Comparison of ENCODE assay signal across 21 mouse cellular contexts in the genomic region with DNA sequence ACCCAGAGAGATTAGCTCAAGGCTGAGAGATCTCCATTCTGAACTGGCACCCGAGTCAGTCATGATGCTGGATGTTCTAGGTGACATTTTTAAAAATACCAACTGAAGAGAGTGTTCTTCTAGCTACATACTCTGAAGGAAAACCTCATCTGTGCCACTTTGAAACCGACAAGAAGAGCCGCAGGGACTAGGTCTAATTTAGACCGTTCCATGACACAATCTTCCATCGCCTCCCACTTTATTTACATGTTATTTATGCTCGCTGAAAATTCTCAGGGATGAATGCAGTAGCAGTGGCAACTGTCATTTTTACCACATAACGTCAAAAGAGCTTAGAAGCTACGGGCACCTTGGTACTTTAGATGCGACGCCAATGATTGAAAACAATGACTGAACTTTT.
"Had no signal": no experiment of that assay in that cellular context is flagged by ENCODE, and none has a peak within 500 bp of the region (broad histone marks: within the 10 kb centered on the region; RNA-seq: fewer than 3 reads in every experiment).

No protein-coding gene starts in this region.

- H3K4me1 ChIP-seq: limb, embryonic 10.5 days; limb, embryonic 13.5 days; liver, embryonic 13.5 days; midbrain, embryonic 12.5 days; midbrain, embryonic 15.5 days; neural tube, embryonic 12.5 days; neural tube, embryonic 15.5 days; stomach, embryonic 15.5 days had no signal

- H3K27me3 ChIP-seq: limb, embryonic 13.5 days; liver, embryonic 13.5 days; midbrain, embryonic 12.5 days; midbrain, embryonic 15.5 days; neural tube, embryonic 12.5 days; neural tube, embryonic 15.5 days; stomach, embryonic 15.5 days had no signal

- H3K27ac ChIP-seq: kidney, postnatal 0 days; left cerebral cortex, adult 2 months; limb, embryonic 10.5 days; limb, embryonic 13.5 days; liver, embryonic 13.5 days; midbrain, embryonic 12.5 days; midbrain, embryonic 15.5 days; neural tube, embryonic 12.5 days; neural tube, embryonic 15.5 days; stomach, embryonic 15.5 days had no signal

- H3K4me3 ChIP-seq: left cerebral cortex, adult 2 months; limb, embryonic 10.5 days; limb, embryonic 13.5 days; liver, embryonic 13.5 days; midbrain, embryonic 12.5 days; midbrain, embryonic 15.5 days; neural tube, embryonic 12.5 days; neural tube, embryonic 15.5 days; stomach, embryonic 15.5 days had no signal

- H3K9me3 ChIP-seq: limb, embryonic 10.5 days; limb, embryonic 13.5 days; liver, embryonic 13.5 days; midbrain, embryonic 12.5 days; midbrain, embryonic 15.5 days; neural tube, embryonic 12.5 days; neural tube, embryonic 15.5 days; stomach, embryonic 15.5 days had no signal

- DNase-seq: kidney, adult 2 months; kidney, postnatal 25 days; layer of hippocampus, postnatal 36 days; liver; liver, embryonic 13.5 days; lung, adult 2 months; lung, postnatal 14 days; lung, postnatal 4 days; right cerebral cortex, postnatal 25 days; spleen, adult 18-20 months; thymus, adult 18-20 months; thymus, postnatal 36 days had no signal

- H3K9ac ChIP-seq: limb, embryonic 13.5 days; liver, embryonic 13.5 days; midbrain, embryonic 12.5 days; midbrain, embryonic 15.5 days; neural tube, embryonic 12.5 days; neural tube, embryonic 15.5 days; stomach, embryonic 15.5 days had no signal

- H3K36me3 ChIP-seq: limb, embryonic 10.5 days; limb, embryonic 13.5 days; liver, embryonic 13.5 days; midbrain, embryonic 12.5 days; midbrain, embryonic 15.5 days; neural tube, embryonic 12.5 days; neural tube, embryonic 15.5 days; stomach, embryonic 15.5 days had no signal

- ATAC-seq: midbrain, embryonic 15.5 days had no signal

- H3K4me2 ChIP-seq: limb, embryonic 13.5 days; liver, embryonic 13.5 days; midbrain, embryonic 12.5 days; midbrain, embryonic 15.5 days; neural tube, embryonic 12.5 days; neural tube, embryonic 15.5 days; stomach, embryonic 15.5 days had no signal
